Mouse (Mus musculus): Measurements from ENCODE around the gene Terb1.

The Terb1 gene

GRCm38 (mm10) chr8:104411972-104412371, 97.7 kb downstream of the Terb1 start:
- DNase-seq (ENCODE audit: low spot score in 2 of 2), result no peak

GRCm38 (mm10) chr8:104411468-104411867, 98.2 kb downstream of the Terb1 start:
- DNase-seq (ENCODE audit: low spot score in 2 of 2), result no peak

GRCm38 (mm10) chr8:104410628-104411273, 99.0 kb downstream of the Terb1 start:
- DNase-seq (ENCODE audit: low spot score in 2 of 2), result no peak

- no peak for DNase-seq (ENCODE audit: low spot score in 2 of 2)
Observed at GRCm38 (mm10) chr8:104408328-104409110, 101.2 kb downstream of the Terb1 start.

GRCm38 (mm10) chr8:104406340-104407128, 103.2 kb downstream of the Terb1 start:
- no peak for DNase-seq (ENCODE audit: low spot score in 2 of 2)

GRCm38 (mm10) chr8:104405430-104406187, 104.1 kb downstream of the Terb1 start:
- no peak for DNase-seq (ENCODE audit: low spot score in 2 of 2)

- no peak for DNase-seq (ENCODE audit: low spot score in 2 of 2)
Observed at GRCm38 (mm10) chr8:104403596-104403995, 106.1 kb downstream of the Terb1 start.

Measured in spleen, postnatal 14 days (tissue).